Mouse (Mus musculus) cerebellum, adult 2 months (tissue): ENCODE measurements around the gene Pou3f1.

Experiments used
- CTCF ChIP-seq: fragments of 200-500 bp; IDR thresholded peaks from 2 replicates; pipeline ENCODE4 v1.5.1; 2011; ENCODE audit warnings: low read depth, mild to moderate bottlenecking, control low read depth, low read length, moderate library complexity, borderline replicate concordance; ENCODE audit not compliant: insufficient read depth
- POLR2A ChIP-seq: fragments of 200-500 bp; IDR thresholded peaks from 2 replicates; pipeline ENCODE4 v1.6.1; 2011; ENCODE audit warnings: low read length, control low read depth, borderline replicate concordance; ENCODE audit not compliant: insufficient read depth

- TF ChIP-seq POLR2A (no peak), CTCF (no peak)
Observed at GRCm38 (mm10) chr4:124610703-124611102, 45.9 kb upstream of the Pou3f1 start, which contains the start of gene 3100002H09Rik.
